Mouse (Mus musculus) layer of hippocampus, postnatal 14 days (tissue): Measurements from ENCODE around the gene Ppt2. TPM values are rescaled to one million over a fixed set of nuclear protein-coding genes. Genes with fewer than 3 reads are reported as not detected.

Experiments
- DNase-seq, 2 experiments: peaks; one replicate each; pipeline ENCODE4 v3.0.0; 2021 to 2022; ENCODE audit warnings: low spot score in 2 of 2, mixed read lengths in 1 of 2
- total RNA-seq, 2 experiments: library from RNA; stranded (reverse); gene quantifications; 2 replicates each; pipeline ENCODE4 v1.2.3; 2021

Ppt2 gene
- total RNA-seq, 2 experiments from 2014 or later = 36.6 to 42.2 TPM

DNA sequence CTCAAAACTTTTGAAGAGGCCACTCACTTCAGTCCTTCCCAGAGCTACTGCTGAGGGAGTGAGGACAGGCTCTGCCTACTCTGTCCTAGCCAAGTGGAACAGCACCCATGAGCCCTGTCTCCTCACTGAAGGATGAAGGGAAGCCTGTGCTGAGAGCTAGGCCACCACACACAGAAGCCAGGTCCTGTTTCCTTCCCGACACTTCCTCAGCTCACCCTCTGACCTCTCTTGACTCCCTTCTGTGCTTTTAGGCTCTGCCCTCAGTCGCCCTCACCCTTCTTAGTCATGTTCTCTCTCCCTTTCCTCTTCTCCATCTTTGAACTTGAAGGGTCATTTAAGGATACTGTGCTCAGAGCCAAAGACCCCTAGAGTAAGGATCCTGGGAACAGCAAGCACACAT is 29.0 kb upstream of the Ppt2 start:
- DNase-seq = no peak

DNA sequence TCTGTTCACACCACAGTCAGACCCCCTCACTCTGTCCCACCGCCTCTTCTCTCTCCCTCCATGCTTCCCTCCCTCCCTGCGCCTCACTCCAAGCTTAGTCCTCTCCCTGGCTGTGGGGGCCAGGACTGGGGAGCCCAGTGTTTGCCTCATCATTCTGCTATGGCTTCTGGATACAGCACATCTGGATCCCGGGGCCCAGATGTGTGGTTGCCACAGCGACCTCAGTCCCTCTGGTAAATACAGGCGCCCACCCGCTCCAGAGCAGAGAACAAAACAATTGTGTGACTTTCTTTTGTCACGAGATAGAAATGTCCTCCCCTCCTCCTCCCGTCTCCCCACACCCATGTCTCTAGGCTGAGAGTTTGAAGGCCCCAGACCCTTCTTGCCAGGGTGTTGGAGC is 28.4 kb upstream of the Ppt2 start:
- DNase-seq = no peak

DNA sequence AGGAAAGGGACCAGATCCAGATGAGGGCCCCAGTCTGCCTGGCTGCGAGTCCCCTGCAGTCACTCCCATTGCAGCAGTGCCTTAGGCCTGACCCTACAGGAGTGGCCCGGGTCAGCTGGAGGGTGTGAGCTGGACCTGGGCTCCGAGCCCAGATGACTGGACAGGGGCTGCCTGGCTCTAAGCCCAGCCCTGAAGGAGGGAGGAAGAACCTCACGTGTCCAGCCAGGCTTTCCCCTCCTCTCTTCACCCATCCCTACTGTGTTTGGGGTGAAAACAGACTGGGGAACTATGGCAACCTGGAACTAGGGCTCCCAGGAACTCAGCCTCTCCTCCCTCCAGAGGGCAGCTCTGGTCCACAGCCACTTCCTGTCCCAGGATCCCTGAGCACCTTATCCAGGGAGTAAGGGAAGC is 27.3 kb upstream of the Ppt2 start:
- peak in 1 of 2 experiments; percentile 57 for DNase-seq

- DNase-seq = no peak
These were observed 26.9 kb upstream of the Ppt2 start for GRCm38 (mm10) chr17:34655160-34655559.

DNA sequence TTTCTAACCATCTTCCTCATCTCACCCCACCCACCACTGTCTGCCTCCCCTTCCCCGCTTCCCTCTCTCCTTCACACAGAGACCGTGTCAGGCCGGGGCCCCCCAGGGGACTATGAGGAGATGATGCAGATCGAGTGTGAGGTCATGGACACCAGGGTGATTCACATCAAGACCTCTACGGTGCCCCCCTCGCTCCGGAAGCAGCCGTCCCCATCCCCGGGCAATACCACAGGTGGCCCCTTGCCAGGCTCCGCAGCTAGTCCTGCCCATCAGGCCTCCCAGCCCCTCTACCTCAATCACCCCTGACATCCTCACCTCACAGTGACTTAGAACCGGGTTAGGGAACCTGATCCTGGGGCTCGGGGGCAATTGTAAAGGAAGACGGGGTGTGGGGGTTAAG is 26.1 kb upstream of the Ppt2 start:
- DNase-seq = no peak

- DNase-seq = no peak
These were observed 25.5 kb upstream of the Ppt2 start for GRCm38 (mm10) chr17:34653746-34654285.

DNA sequence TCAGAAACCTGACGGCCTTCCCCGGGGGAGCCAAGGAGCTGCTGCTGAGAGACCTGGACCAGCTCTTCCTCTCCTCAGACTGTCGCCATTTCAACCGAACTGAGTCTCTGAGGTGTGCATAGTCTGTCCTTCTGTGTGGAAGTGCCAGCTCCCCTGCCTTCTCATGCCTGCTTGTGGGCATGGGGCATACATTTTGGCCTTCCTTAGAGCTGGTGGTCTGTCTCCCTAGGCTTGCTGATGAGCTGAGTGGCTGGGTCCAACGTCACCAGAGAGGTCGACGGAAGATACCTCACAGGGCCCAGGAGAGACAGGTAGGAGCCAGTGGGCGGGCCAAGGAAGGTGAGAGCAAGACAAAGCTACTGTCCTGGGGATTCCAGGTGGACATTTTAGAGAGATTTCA is 24.7 kb upstream of the Ppt2 start:
- DNase-seq = no peak

- no peak for DNase-seq
These were observed 24.2 kb upstream of the Ppt2 start for GRCm38 (mm10) chr17:34652546-34652945.

GRCm38 (mm10) chr17:34651507-34652221 is 23.4 kb upstream of the Ppt2 start:
- DNase-seq = no peak

DNA sequence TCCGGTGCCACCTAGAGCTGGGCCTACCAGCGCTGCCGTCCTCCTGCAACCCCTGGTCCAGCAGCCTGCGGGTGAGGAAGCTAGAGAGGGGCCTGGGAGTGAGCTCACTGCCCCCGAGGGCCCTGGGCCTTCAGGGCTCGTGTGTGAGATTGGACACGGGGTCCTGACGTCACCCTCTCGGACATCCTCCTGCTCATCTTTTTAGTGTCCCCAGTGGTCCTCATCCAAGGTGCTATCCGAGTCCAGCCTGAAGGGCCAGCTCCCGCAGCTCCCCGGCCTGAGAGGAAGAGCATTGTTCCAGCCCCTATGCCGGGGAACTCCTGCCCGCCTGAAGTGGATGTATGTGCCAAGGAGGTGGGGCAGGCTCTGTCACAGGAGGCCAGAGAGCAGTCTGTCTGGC is 22.5 kb upstream of the Ppt2 start:
- no peak for DNase-seq

- no peak for DNase-seq
These were observed 21.0 kb upstream of the Ppt2 start for GRCm38 (mm10) chr17:34649106-34649864.

GRCm38 (mm10) chr17:34648141-34648890 is 20.0 kb upstream of the Ppt2 start:
- no peak for DNase-seq

DNA sequence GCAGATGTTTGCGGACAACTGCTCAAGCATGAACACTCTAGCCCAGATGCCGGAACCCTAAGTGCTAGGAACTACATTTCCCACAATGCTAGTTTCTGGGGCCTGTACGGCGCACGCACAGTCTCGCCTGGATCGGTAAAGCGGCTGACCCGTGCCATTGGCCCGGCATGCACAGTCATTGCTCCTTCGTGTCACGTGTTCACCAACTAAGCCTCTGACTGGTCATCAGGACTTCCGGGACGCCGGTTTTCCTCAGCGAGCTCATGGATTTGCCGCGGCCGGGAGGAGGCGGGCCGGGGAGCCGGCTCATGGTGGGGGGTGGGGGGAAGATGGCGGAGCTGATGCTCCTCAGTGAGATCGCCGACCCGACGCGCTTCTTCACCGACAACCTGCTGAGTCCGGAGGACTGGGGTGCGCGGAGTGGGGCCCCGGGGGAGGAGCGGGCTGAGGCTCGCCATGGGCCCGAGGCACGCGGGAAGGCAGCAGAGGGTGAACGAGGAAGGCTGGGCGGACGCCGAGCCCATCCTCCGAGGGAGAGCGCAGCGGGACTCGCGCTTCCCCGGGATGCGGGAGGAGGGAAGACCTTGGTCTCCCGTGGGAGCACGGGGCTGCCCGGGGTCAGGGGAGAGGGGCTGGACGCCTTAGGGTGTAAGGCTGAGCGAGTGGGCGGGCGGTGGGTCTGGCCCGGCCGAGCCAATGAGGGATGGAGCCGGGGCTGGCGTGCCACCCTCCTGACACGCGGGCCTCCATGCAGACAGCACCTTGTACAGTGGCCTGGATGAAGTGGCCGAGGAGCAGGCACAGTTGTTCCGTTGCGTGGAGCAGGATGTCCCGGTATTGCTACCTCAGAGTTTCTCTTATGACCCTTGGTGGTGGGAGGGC is 18.8 kb upstream of the Ppt2 start, which contains the start of gene Atf6b:
Gene Atf6b (plus strand): TSS at position 241 of the 882 bp plus-strand sequence.
- peak; percentile 92 to 98 for DNase-seq

- DNase-seq = peak in 1 of 2 experiments; percentile 2
These were observed 17.7 kb upstream of the Ppt2 start for GRCm38 (mm10) chr17:34645831-34646511.

DNA sequence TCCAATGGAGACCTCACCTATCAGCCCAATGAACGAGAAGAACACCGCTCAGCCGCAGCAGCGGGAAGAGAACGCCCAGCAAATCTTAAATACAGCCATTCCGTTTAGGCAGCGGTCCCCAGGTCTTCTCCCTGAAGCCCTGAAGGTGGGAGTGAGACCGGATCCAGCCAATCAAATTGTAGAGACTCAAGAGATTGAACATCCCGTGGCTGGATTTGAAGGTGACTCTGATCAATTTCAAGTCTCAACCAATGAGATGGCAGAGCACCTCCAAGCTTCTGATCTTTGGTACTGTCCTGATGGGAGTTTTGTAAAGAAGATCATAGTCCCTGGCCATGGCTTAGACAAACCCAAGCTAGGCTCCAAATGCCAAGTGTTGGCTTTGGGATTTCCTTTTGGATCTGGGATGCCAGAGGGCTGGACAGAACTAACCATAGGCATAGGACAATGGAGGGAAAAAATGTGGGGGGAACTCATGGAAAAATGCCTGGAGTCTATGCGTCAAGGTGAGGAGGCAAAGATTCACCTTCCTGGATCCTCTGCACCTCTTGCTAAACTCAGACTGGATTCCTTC is 17.0 kb upstream of the Ppt2 start:
- DNase-seq = no peak

DNA sequence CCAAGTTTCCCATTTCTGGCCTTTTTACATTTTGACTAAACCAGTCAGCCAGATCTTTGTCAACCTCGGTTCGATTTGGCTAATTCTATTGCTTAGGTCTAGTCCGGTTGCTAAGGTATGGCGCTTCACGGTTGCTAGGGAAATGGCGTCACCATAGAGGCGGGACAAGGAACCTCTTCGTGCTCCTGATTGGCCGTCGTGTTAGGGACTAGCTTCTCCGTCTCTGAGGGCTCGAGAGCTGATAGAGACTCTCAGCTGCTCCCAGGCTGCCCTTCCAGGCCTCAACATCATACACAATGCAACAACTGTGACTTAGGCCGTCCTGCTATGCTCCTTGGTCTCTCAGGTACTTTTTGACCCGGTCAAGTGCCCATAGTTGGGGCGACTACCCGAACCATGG is 16.3 kb upstream of the Ppt2 start, which contains the start of gene Fkbpl:
Gene Fkbpl (plus strand): TSS at position 157 of the 400 bp plus-strand sequence.
- peak; percentile 95 to 98 for DNase-seq

DNA sequence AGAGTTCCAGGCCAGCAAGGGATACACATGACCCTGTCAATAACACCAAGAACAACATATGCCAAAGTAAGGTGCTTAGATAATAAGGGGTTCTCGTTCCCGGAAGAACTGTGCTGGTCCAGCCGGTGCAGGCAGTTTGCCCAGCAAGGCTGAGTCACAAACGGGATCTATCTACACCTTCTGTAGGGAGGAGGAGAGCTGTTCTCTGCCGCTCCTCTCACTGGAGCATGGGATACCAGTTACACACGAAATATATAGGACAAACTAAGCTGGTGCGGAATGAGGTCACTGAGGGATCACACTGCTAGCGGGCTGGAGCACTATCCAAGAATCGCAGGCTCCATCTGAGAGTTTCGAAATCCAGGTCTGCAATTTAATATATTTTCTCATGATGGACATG is 15.6 kb upstream of the Ppt2 start:
- no peak for DNase-seq

DNA sequence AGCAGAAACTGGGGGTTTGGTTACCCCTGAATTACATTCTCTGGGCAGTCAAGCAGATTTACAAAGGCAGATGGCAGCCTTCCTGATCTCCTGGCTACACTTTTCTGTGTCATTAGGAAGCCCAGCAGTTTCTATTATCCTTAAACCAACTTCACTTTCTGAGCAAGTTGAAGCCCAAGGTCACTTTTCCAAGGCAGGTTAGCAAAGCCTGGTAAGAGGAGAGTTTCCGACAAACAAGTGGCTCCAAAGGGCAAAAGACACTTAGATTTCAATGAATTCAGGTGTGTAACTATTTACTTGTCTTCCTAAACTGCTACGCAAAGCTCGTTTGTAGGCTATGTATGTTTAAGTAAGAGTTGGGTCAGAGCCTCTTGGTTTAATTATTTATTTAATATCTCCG is 15.1 kb upstream of the Ppt2 start:
- no peak for DNase-seq

DNA sequence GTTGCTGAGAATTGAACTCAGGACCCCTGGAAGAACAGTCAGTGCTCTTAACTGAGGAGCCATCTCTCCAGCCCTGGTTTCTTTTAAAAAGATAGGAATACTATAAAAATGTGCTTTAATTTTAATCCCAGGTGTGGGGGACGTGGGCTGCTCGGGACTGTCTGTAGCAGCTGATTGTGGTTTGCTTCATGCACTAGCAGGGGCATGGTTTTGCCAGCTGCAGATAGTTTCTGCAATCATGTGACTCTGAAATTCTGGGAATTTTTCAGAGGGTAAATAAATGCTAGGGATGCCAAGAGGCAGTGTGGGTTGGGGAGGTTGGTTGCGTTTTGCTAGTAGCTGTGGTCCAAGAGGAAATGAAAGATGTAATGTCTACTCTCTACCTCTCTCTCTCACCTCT is 13.6 kb upstream of the Ppt2 start:
- DNase-seq = no peak
